Mouse (Mus musculus): ENCODE data around the gene Gdnf. TPM values are rescaled to one million over a fixed set of nuclear protein-coding genes. Genes with fewer than 3 reads are reported as not detected.

Gene Gdnf
- under 1 TPM; 0.09 to 0.30 TPM for total RNA-seq (2021)
- long read RNA-seq, experiment 1: 0 reads
- long read RNA-seq, experiment 2, partial matches to known transcripts: 1 of 1 reads
- long read RNA-seq, experiment 2, other reads (novel, unspliced or antisense): 0 of 1 reads

GRCm38 (mm10) chr15:7810556-7811252 lies at the start of gene Gdnf:
Gdnf (plus strand) TSS chr15:7810846.
- TF ChIP-seq CTCF (IDR thresholded peaks at IDR 0.05): no peak
- intact Hi-C loops (cut with DNase I): loop anchor here (10.0 kb wide), 1 partner anchor 184 kb away; no protein-coding TSS in a partner anchor
- Histone ChIP-seq H3K4me3 (peak within 1 kb of the TSS; percentile 44), H3K27ac (no peak within 1 kb of the TSS)
- peak; percentile 24 to 28 for DNase-seq (ENCODE audit: extremely low spot score in 1 of 2, low spot score in 2 of 2)

DNA sequence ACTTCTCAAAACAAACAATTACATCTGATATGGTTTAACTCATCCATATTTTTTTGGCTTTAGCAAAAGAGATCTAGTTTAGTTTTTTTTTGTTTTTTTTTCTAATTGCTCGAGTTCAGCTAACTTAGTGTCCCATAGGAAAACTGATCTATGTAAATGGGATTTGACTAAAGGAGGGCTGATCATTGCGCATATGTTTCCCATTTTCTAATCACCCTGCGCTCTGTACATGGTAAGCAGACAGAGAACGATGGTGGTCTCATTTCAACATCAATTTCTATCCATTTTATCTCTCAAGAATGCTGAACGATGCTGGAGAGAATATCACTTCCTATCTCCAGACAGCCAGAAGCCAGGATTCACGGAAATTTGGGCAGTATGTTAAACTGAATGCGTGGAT lies 43.5 kb upstream of the Gdnf start:
- no peak for TF ChIP-seq CTCF (IDR thresholded peaks at IDR 0.05)
- DNase-seq (ENCODE audit: extremely low spot score in 1 of 2, low spot score in 2 of 2): no peak
- no peak overlapping the region for H3K4me3 ChIP-seq
- intact Hi-C loops (cut with DNase I): no loop called here
- no peak overlapping the region for H3K27ac ChIP-seq

GRCm38 (mm10) chr15:7772983-7773382 lies 37.7 kb upstream of the Gdnf start:
- no peak for TF ChIP-seq CTCF (IDR thresholded peaks at IDR 0.05)
- H3K4me3 ChIP-seq: no peak overlapping the region
- intact Hi-C loops (cut with DNase I): no loop called here
- H3K27ac ChIP-seq: no peak overlapping the region
- DNase-seq (ENCODE audit: extremely low spot score in 1 of 2, low spot score in 2 of 2): no peak

DNA sequence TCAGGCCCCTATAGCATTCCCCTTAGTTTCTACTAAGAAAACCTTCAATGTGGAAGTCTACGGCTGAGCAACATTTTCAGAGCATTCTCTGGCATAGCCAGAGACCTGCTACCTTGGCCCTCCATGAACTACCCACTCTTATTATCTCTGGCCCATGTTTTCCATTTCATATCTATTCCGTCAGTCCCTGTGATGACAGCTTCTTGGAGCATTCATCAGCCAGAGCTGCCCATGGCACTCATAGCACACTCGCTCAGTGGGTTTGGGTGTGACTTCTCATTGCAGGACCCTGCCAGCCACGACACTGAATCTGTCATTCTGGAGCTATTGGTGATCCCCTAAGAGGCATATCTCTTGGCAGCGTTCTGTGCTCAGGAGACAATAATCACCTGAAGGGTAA lies 29.1 kb upstream of the Gdnf start:
- no peak overlapping the region for H3K27ac ChIP-seq
- no peak for TF ChIP-seq CTCF (IDR thresholded peaks at IDR 0.05)
- no peak overlapping the region for H3K4me3 ChIP-seq
- intact Hi-C loops (cut with DNase I): no loop called here
- DNase-seq (ENCODE audit: extremely low spot score in 1 of 2, low spot score in 2 of 2): no peak

DNA sequence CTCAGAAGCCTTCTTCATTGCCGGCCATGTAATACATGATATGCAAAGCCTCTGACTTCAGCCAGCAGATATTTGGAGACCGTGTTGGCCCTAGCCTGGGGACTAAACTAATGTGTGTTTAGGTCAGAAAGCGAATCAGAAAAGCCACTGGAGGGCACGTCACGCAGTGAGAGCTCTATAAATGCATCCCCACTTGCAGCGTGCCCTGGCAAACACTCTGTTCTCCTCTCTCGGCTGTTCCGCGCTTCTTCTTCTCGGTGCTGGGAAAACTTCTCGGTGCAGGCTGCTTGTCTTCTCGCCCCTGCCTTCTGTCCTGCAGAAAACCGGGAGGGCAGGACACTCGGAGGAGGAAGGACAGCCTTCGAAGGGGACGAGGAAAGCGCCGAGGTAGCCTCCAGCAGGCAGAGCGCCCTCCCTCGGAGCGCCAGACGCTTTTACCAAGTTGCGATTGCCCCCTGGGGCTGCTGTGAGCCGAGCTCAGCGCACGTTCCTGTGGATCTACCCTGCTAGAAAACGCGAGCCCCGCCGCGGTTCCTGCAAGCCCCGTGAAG lies 730 bp upstream of the Gdnf start:
- peak in 1 of 2 experiments; percentile 11 for DNase-seq (ENCODE audit: extremely low spot score in 1 of 2, low spot score in 2 of 2)
- peak overlapping the region; percentile 44 for H3K4me3 ChIP-seq
- intact Hi-C loops (cut with DNase I): loop anchor here (10.0 kb wide), 1 partner anchor 185 kb away; no protein-coding TSS in a partner anchor
- H3K27ac ChIP-seq: no peak overlapping the region
- no peak for TF ChIP-seq CTCF (IDR thresholded peaks at IDR 0.05)

DNA sequence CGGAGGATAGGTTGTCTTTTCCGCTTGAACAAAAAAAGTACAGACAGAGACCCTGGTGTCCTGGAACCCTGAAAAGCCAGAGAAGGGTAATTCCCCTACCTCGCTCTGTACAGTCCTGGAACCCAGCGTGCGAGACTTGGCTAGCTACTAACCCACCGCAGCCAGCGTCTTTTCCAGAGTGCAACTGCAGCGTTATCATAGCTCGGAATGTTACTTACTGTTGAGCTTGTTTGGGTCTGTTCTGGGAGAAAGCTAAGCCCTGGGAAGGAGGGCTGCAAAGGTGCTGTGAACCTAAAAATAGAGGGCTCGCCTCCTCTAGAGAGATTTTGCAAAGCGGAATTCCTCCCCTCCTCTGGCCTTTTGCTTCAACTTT lies 593 bp downstream of the Gdnf start:
- Histone ChIP-seq H3K27ac (no peak overlapping the region), H3K4me3 (peak overlapping the region; percentile 44; the same call in 1 of the 2 replicates)
- TF ChIP-seq CTCF (IDR thresholded peaks at IDR 0.05): no peak
- intact Hi-C loops (cut with DNase I): loop anchor here (10.0 kb wide), 1 partner anchor 184 kb away; no protein-coding TSS in a partner anchor
- DNase-seq (ENCODE audit: extremely low spot score in 1 of 2, low spot score in 2 of 2): no peak

GRCm38 (mm10) chr15:7811856-7812733 lies 1.4 kb downstream of the Gdnf start:
- Histone ChIP-seq H3K4me3 (no peak overlapping the region), H3K27ac (no peak overlapping the region)
- DNase-seq (ENCODE audit: extremely low spot score in 1 of 2, low spot score in 2 of 2): no peak
- no peak for TF ChIP-seq CTCF (IDR thresholded peaks at IDR 0.05)
- intact Hi-C loops (cut with DNase I): loop anchor here (10.0 kb wide), 1 partner anchor 183 kb away; no protein-coding TSS in a partner anchor

DNA sequence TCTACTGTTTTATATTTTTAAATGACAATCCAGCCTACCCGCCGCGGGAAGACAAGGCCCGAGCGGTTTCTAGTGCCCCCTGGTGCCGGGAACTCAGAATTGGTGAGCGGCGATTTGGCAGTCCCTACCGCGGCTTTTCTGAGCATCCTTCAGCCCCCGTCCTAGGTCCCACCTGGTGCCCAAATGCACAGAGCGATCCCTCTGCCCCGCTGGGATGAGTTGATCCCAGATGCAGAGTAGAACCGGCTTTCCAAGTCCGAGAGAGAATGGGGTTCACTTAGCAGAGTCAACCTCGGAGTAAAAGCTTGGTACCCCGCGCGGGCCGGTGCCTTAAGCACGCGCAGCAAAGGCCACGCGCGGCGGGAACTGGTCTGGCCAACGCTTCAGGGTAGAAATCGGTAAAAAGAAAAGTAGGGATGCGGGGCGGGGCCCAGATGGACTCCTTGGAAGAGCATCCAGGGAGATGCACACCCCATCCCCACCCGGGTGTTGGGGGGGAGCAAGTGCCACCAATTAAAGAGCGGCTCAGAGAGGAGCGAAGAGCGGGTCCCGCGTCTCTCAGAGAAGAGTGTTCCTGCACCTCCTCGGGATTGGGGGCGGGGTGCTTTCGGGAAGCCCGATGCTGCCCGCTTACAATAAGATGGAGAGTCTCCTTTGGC lies 2.4 kb downstream of the Gdnf start:
- Histone ChIP-seq H3K27ac (no peak overlapping the region), H3K4me3 (peak overlapping the region; percentile 50)
- DNase-seq (ENCODE audit: extremely low spot score in 1 of 2, low spot score in 2 of 2): peak; percentile 66 to 80
- intact Hi-C loops (cut with DNase I): loop anchor here (1.0 to 10.0 kb wide), 2 partner anchors 182 to 353 kb away; no protein-coding TSS in a partner anchor
- TF ChIP-seq CTCF (IDR thresholded peaks at IDR 0.05): peak; percentile 79

- Histone ChIP-seq H3K4me3 (peak overlapping the region; percentile 50), H3K27ac (no peak overlapping the region)
- DNase-seq (ENCODE audit: extremely low spot score in 1 of 2, low spot score in 2 of 2): peak in 1 of 2 experiments; percentile 24
- intact Hi-C loops (cut with DNase I): loop anchor here (1.0 to 10.0 kb wide), 2 partner anchors 181 to 353 kb away; no protein-coding TSS in a partner anchor
- TF ChIP-seq CTCF (IDR thresholded peaks at IDR 0.05): no peak
Observed at GRCm38 (mm10) chr15:7813531-7814370, 3.1 kb downstream of the Gdnf start.

DNA sequence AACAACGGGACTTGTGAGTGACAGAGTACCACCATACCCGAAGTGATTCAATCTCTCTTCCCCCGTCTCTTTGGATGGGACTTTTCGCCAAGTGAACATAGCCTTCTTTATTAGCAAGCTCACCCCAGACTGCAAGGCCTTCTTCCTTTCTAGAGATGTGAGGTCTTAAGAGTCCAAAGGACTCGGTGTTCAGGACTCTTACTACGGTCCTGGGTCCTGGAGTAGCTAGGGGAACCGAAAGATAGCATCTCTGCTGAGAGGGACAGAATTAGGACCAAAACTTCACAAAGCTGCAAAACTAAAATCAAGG lies 3.7 kb downstream of the Gdnf start:
- Histone ChIP-seq H3K4me3 (no peak overlapping the region), H3K27ac (no peak overlapping the region)
- no peak for DNase-seq (ENCODE audit: extremely low spot score in 1 of 2, low spot score in 2 of 2)
- TF ChIP-seq CTCF (IDR thresholded peaks at IDR 0.05): no peak
- intact Hi-C loops (cut with DNase I): loop anchor here (10.0 kb wide), 1 partner anchor 180 kb away; no protein-coding TSS in a partner anchor
